In the genomic region with DNA sequence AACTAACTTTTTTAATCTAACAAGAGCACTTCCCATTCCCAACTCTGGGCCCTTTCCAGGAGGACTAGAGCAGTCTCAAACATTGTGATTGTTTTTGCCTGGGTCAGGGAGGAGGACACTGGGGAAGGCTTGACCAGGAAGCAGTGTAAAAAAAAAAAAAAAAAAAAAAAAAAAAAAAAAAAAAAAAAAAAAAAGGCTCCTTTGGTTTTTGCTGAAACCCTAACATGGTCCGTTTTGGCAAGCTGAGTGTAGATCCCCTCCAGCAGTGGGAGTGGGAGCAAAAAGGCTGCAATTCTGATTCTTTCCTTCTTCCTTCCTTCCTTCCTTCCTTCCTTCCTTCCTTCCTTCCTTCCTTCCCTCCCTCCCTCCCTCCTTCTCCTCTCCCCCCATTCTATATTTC, we compare ENCODE assay signal across 24 mouse cellular contexts. TPM values are rescaled to one million over a fixed set of nuclear protein-coding genes. Genes with fewer than 3 reads are reported as not detected.
DNase-seq lines count a peak whose midpoint lies in the region; ATAC-seq and TF ChIP-seq lines count a peak whose summit lies in the region.
"Had no signal": no experiment of that assay in that cellular context is flagged by ENCODE, and none has a peak within 500 bp of the region (broad histone marks: within the 10 kb centered on the region; RNA-seq: fewer than 3 reads in every experiment).

No protein-coding gene starts in this region.

- no peak for DNase-seq in ES-E14 (ENCODE audit: low read depth, low spot score)
- no peak for DNase-seq in embryonic facial prominence, embryonic 10.5 days (ENCODE audit: low spot score)
- DNase-seq in embryonic facial prominence, embryonic 14.5 days (ENCODE audit: low spot score), result no peak
- DNase-seq in kidney, postnatal 14 days, result no peak
- DNase-seq in cerebellum, adult 11-12 months, result no peak
- DNase-seq: adrenal gland, postnatal 10 days; adrenal gland, postnatal 36 days; cerebellum, adult 11 months; cerebellum, adult 8-10 months; cerebellum, postnatal 36 days; gastrocnemius, postnatal 10 days; gastrocnemius, postnatal 36 days; kidney, adult 11 months had no signal

- H3K36me3 ChIP-seq in intestine, embryonic 15.5 days, result no peaks in the 10 kb centered on the region
- H3K36me3 ChIP-seq in intestine, embryonic 16.5 days (ENCODE audit: control insufficient read depth, insufficient read depth, low read length), result no peaks in the 10 kb centered on the region
- H3K36me3 ChIP-seq in ES-E14 (ENCODE audit: control insufficient read depth, insufficient read depth, low read length, poor library complexity, severe bottlenecking), result no peaks in the 10 kb centered on the region
- no peaks in the 10 kb centered on the region for H3K36me3 ChIP-seq in embryonic facial prominence, embryonic 10.5 days (replicated peaks)
- H3K36me3 ChIP-seq in embryonic facial prominence, embryonic 14.5 days (ENCODE audit: control insufficient read depth, insufficient read depth, low read length), result no peaks in the 10 kb centered on the region
- H3K36me3 ChIP-seq in hindbrain, embryonic 12.5 days, result no peaks in the 10 kb centered on the region
- H3K36me3 ChIP-seq: forebrain, embryonic 15.5 days; G1E; hindbrain, embryonic 10.5 days had no signal

- no peaks in the 10 kb centered on the region for H3K9me3 ChIP-seq in intestine, embryonic 15.5 days
- no peaks in the 10 kb centered on the region for H3K9me3 ChIP-seq in intestine, embryonic 16.5 days (ENCODE audit: control insufficient read depth, low read length)
- H3K9me3 ChIP-seq in ES-E14 (ENCODE audit: control insufficient read depth, insufficient read depth, low read depth, low read length), result no peaks in the 10 kb centered on the region
- H3K9me3 ChIP-seq in embryonic facial prominence, embryonic 10.5 days, result no peaks in the 10 kb centered on the region
- H3K9me3 ChIP-seq in embryonic facial prominence, embryonic 14.5 days (ENCODE audit: control insufficient read depth, low read length), result no peaks in the 10 kb centered on the region
- H3K9me3 ChIP-seq in hindbrain, embryonic 12.5 days (replicated peaks), result no peaks in the 10 kb centered on the region
- H3K9me3 ChIP-seq: forebrain, embryonic 15.5 days; hindbrain, embryonic 10.5 days had no signal

- peaks cover 10% of the 10 kb centered on the region; the same call in 1 of the 2 replicates for H3K4me1 ChIP-seq in intestine, embryonic 15.5 days (replicated peaks)
- 0 out of 2 replicates have a peak, but pooled peaks cover 8% of the 10 kb centered on the region for H3K4me1 ChIP-seq in intestine, embryonic 16.5 days (ENCODE audit: control insufficient read depth, insufficient read depth, low read length)
- no peaks in the 10 kb centered on the region for H3K4me1 ChIP-seq in ES-E14 (ENCODE audit: control insufficient read depth in 2 of 2, insufficient read depth in 2 of 2, low read length in 2 of 2, poor library complexity in 1 of 2)
- H3K4me1 ChIP-seq in embryonic facial prominence, embryonic 10.5 days, result peaks cover 59% of the 10 kb centered on the region
- peaks cover 12% of the 10 kb centered on the region; the same call in 1 of the 2 replicates for H3K4me1 ChIP-seq in embryonic facial prominence, embryonic 14.5 days (ENCODE audit: control insufficient read depth, insufficient read depth, low read length)
- H3K4me1 ChIP-seq in hindbrain, embryonic 12.5 days, result peaks cover 23% of the 10 kb centered on the region

- H3K4me3 ChIP-seq in intestine, embryonic 15.5 days (replicated peaks), result no peak overlapping the region
- H3K4me3 ChIP-seq in intestine, embryonic 16.5 days (ENCODE audit: low read length), result no peak overlapping the region
- no peak overlapping the region for H3K4me3 ChIP-seq in ES-E14 (ENCODE audit: insufficient read depth in 1 of 2, low read depth in 1 of 2, low read length in 2 of 2, poor library complexity in 1 of 2, severe bottlenecking in 1 of 2)
- no peak overlapping the region for H3K4me3 ChIP-seq in embryonic facial prominence, embryonic 10.5 days
- 0 out of 2 replicates have a peak overlapping the region, but pooled peaks have one; percentile 34 for H3K4me3 ChIP-seq in embryonic facial prominence, embryonic 14.5 days (ENCODE audit: low read depth, low read length)
- H3K4me3 ChIP-seq in hindbrain, embryonic 12.5 days, result no peak overlapping the region

- 9% methylated on average over 1 of the region's 1 CpGs for WGBS in intestine, embryonic 15.5 days
- WGBS in intestine, embryonic 16.5 days, result 12% methylated on average over 1 of the region's 1 CpGs
- 0% methylated on average over 1 of the region's 1 CpGs for WGBS in embryonic facial prominence, embryonic 10.5 days
- WGBS in embryonic facial prominence, embryonic 14.5 days, result 0% methylated on average over 1 of the region's 1 CpGs
- WGBS in hindbrain, embryonic 12.5 days, result 0% methylated on average over 1 of the region's 1 CpGs

- no peak for ATAC-seq in intestine, embryonic 15.5 days
- ATAC-seq in intestine, embryonic 16.5 days, result no peak
- no peak for ATAC-seq in embryonic facial prominence, embryonic 14.5 days (ENCODE audit: low read depth)
- ATAC-seq in hindbrain, embryonic 12.5 days (ENCODE audit: low FRiP score), result no peak
- ATAC-seq: CD4-positive, CD25-positive, alpha-beta regulatory T cell, adult 4 months; forebrain, embryonic 15.5 days; hindbrain, postnatal 0 days; inflammation-experienced regulatory T-cells, adult 6 months; Patski had no signal

- in situ Hi-C loops in ES-E14 (cut with MboI; ENCODE audit: low sequenced_read_pairs in 2 of 2, unreplicated experiment in 2 of 2), result loop anchor here in 1 of 2 experiments (25.0 kb wide), 1 partner anchor 1094 kb away; no protein-coding TSS in a partner anchor

- peaks cover 64% of the 10 kb centered on the region for H3K27me3 ChIP-seq in intestine, embryonic 15.5 days (replicated peaks)
- peaks cover 62% of the 10 kb centered on the region for H3K27me3 ChIP-seq in intestine, embryonic 16.5 days (replicated peaks; ENCODE audit: control insufficient read depth, insufficient read depth, low read length)
- peaks cover 98% of the 10 kb centered on the region for H3K27me3 ChIP-seq in embryonic facial prominence, embryonic 10.5 days (replicated peaks; ENCODE audit: low read depth, poor library complexity, severe bottlenecking)
- peaks cover 87% of the 10 kb centered on the region for H3K27me3 ChIP-seq in embryonic facial prominence, embryonic 14.5 days (replicated peaks; ENCODE audit: control insufficient read depth, insufficient read depth, low read length)
- H3K27me3 ChIP-seq in hindbrain, embryonic 12.5 days, result peaks cover 91% of the 10 kb centered on the region

- H3K4me2 ChIP-seq in intestine, embryonic 15.5 days (replicated peaks), result peak overlapping the region; percentile 51; the same call in 1 of the 2 replicates
- H3K4me2 ChIP-seq in intestine, embryonic 16.5 days (ENCODE audit: low read depth, low read length), result no peak overlapping the region
- H3K4me2 ChIP-seq in embryonic facial prominence, embryonic 14.5 days (ENCODE audit: low read depth, low read length), result peak overlapping the region; percentile 55; the same call in 1 of the 2 replicates
- H3K4me2 ChIP-seq in hindbrain, embryonic 12.5 days (replicated peaks), result no peak overlapping the region

- H3K9ac ChIP-seq in intestine, embryonic 15.5 days, result no peak overlapping the region
- H3K9ac ChIP-seq in intestine, embryonic 16.5 days (ENCODE audit: low read depth, low read length), result no peak overlapping the region
- H3K9ac ChIP-seq in ES-E14 (ENCODE audit: insufficient read depth, low read depth, low read length, poor library complexity, severe bottlenecking), result no peak overlapping the region
- H3K9ac ChIP-seq in embryonic facial prominence, embryonic 14.5 days (ENCODE audit: low read depth, low read length), result 0 out of 2 replicates have a peak overlapping the region, but pooled peaks have one; percentile 63
- H3K9ac ChIP-seq in hindbrain, embryonic 12.5 days, result no peak overlapping the region
- H3K9ac ChIP-seq: forebrain, embryonic 15.5 days; hindbrain, embryonic 14.5 days had no signal

- no peak overlapping the region for H3K27ac ChIP-seq in intestine, embryonic 15.5 days
- no peak overlapping the region for H3K27ac ChIP-seq in intestine, embryonic 16.5 days (ENCODE audit: low read length)
- H3K27ac ChIP-seq in ES-E14 (ENCODE audit: insufficient read depth, low read depth, low read length, poor library complexity, severe bottlenecking), result no peak overlapping the region
- peak overlapping the region; percentile 51; the same call in 1 of the 2 replicates for H3K27ac ChIP-seq in embryonic facial prominence, embryonic 10.5 days (replicated peaks)
- peak overlapping the region; percentile 56; the same call in 1 of the 2 replicates for H3K27ac ChIP-seq in embryonic facial prominence, embryonic 14.5 days (replicated peaks; ENCODE audit: low read depth, low read length)
- H3K27ac ChIP-seq in hindbrain, embryonic 12.5 days, result no peak overlapping the region
- H3K27ac ChIP-seq: forebrain, embryonic 15.5 days; hindbrain, embryonic 10.5 days; hindbrain, embryonic 14.5 days; hindbrain, postnatal 0 days had no signal

TF ChIP-seq in ES-E14, 5 proteins besides CTCF, POLR2A, EP300 and RAD21:
- no peak for TF ChIP-seq CHD2 (IDR thresholded peaks at IDR 0.05; ENCODE audit: low read depth, low read length)
- TF ChIP-seq ZNF384 (IDR thresholded peaks at IDR 0.05; ENCODE audit: low read depth, low read length), result peak; percentile 83

RNA-seq across cellular contexts. Expression of gene Satb2, which starts 3.1 kb away (rescaled TPM):
- 2.7 and 2.9 TPM in 2 replicates for polyA plus RNA-seq in intestine, embryonic 15.5 days (2015; fragmentation: Nextera tagmentation; extraction: Ambion mirVana)
- polyA plus RNA-seq in intestine, embryonic 16.5 days (2015; fragmentation: Nextera tagmentation; extraction: Ambion mirVana), result 2.1 and 2.6 TPM in 2 replicates
- total RNA-seq in ES-E14 (2012; rRNA removed), result 1.1 and 2.8 TPM in 2 replicates
- 9.0 and 11.3 TPM in 2 replicates for polyA plus RNA-seq in embryonic facial prominence, embryonic 10.5 days (2016; fragmentation: Nextera tagmentation; extraction: Ambion mirVana)
- polyA plus RNA-seq in embryonic facial prominence, embryonic 14.5 days (2014; fragmentation: Nextera tagmentation; extraction: Ambion mirVana), result 13.6 and 16.0 TPM in 2 replicates
- 0.98 and 1.6 TPM in 2 replicates for polyA plus RNA-seq in hindbrain, embryonic 12.5 days (2016; fragmentation: Nextera tagmentation; extraction: Ambion mirVana)
- polyA plus RNA-seq: CD4-positive, CD25-positive, alpha-beta regulatory T cell, adult 4 months; G1E; inflammation-experienced regulatory T-cells, adult 6 months had no signal

Comparison
In these comparisons a context has a peak if more than half of its experiments do, and no peak if none do; other contexts are left out.
1. H3K4me2 ChIP-seq: peak in intestine, embryonic 15.5 days (single experiment) and embryonic facial prominence, embryonic 14.5 days (single experiment); none in intestine, embryonic 16.5 days (single experiment) and hindbrain, embryonic 12.5 days (single experiment).
2. H3K27ac ChIP-seq: peak in embryonic facial prominence, embryonic 10.5 days (single experiment) and embryonic facial prominence, embryonic 14.5 days (single experiment); none in intestine, embryonic 15.5 days (single experiment), intestine, embryonic 16.5 days (single experiment), ES-E14 (single experiment) and hindbrain, embryonic 12.5 days (single experiment).